ENCODE assay signal across 21 mouse cellular contexts in genomic region chr10:45706849-45707248, GRCm38 (mm10).
DNase-seq lines count a peak whose midpoint lies in the region; ATAC-seq and TF ChIP-seq lines count a peak whose summit lies in the region.
"Had no signal": no experiment of that assay in that cellular context is flagged by ENCODE, and none has a peak within 500 bp of the region (broad histone marks: within the 10 kb centered on the region; RNA-seq: fewer than 3 reads in every experiment).

No protein-coding gene starts in this region.

- H3K27me3 ChIP-seq in lung, embryonic 15.5 days = no peaks in the 10 kb centered on the region
- no peaks in the 10 kb centered on the region for H3K27me3 ChIP-seq in lung, postnatal 0 days (replicated peaks; ENCODE audit: insufficient read depth, low read length)
- H3K27me3 ChIP-seq: embryonic facial prominence, embryonic 13.5 days; embryonic facial prominence, embryonic 15.5 days; forebrain, embryonic 12.5 days had no signal

- no peaks in the 10 kb centered on the region for H3K4me1 ChIP-seq in lung, embryonic 15.5 days
- H3K4me1 ChIP-seq in lung, postnatal 0 days (ENCODE audit: insufficient read depth, low read depth, low read length) = no peaks in the 10 kb centered on the region
- H3K4me1 ChIP-seq: embryonic facial prominence, embryonic 13.5 days; embryonic facial prominence, embryonic 15.5 days; forebrain, embryonic 10.5 days; forebrain, embryonic 12.5 days had no signal

- H3K27ac ChIP-seq in lung, embryonic 15.5 days = no peak overlapping the region
- no peak overlapping the region for H3K27ac ChIP-seq in lung, postnatal 0 days (ENCODE audit: low read length)
- H3K27ac ChIP-seq: embryonic facial prominence, embryonic 13.5 days; embryonic facial prominence, embryonic 15.5 days; forebrain, embryonic 10.5 days; forebrain, embryonic 12.5 days had no signal

- no peak overlapping the region for H3K4me2 ChIP-seq in lung, embryonic 15.5 days
- no peak overlapping the region for H3K4me2 ChIP-seq in lung, postnatal 0 days (replicated peaks; ENCODE audit: low read depth, low read length)
- H3K4me2 ChIP-seq: embryonic facial prominence, embryonic 13.5 days; embryonic facial prominence, embryonic 15.5 days; forebrain, embryonic 12.5 days had no signal

- H3K36me3 ChIP-seq in lung, embryonic 15.5 days = no peaks in the 10 kb centered on the region
- no peaks in the 10 kb centered on the region for H3K36me3 ChIP-seq in lung, postnatal 0 days (ENCODE audit: insufficient read depth, low read length)
- H3K36me3 ChIP-seq: embryonic facial prominence, embryonic 13.5 days; embryonic facial prominence, embryonic 15.5 days had no signal

- WGBS in lung, embryonic 15.5 days = 27% methylated on average over 2 of the region's 2 CpGs
- WGBS in lung, postnatal 0 days = 47% methylated on average over 2 of the region's 2 CpGs

- TF ChIP-seq EP300 in lung, postnatal 0 days (IDR thresholded peaks at IDR 0.05) = no peak

- H3K9me3 ChIP-seq in lung, embryonic 15.5 days = no peaks in the 10 kb centered on the region
- no peaks in the 10 kb centered on the region for H3K9me3 ChIP-seq in lung, postnatal 0 days (ENCODE audit: low read length)
- H3K9me3 ChIP-seq: embryonic facial prominence, embryonic 13.5 days; embryonic facial prominence, embryonic 15.5 days; forebrain, embryonic 10.5 days; forebrain, embryonic 12.5 days had no signal

- DNase-seq in lung, adult 18-20 months = no peak
- peak; percentile 30 for DNase-seq in lung, postnatal 0 days (ENCODE audit: low spot score)
- no peak for DNase-seq in lung, postnatal 10 days
- DNase-seq: adrenal gland, adult 2 months; adrenal gland, postnatal 10 days; adrenal gland, postnatal 25 days; cerebellum, adult 11 months; cerebellum, adult 18-20 months; cerebellum, adult 8-10 months; cerebellum, adult 9-11 months; cerebellum, postnatal 14 days; cerebellum, postnatal 36 days; embryo, embryonic 11 days had no signal

- ATAC-seq in lung, embryonic 15.5 days (ENCODE audit: borderline replicate concordance, extremely low read depth, low FRiP score, low TSS enrichment) = peak; percentile 88
- peak; percentile 41; the same call in 1 of the 2 replicates for ATAC-seq in lung, postnatal 0 days
- ATAC-seq: forebrain, embryonic 14.5 days; forebrain, embryonic 16.5 days had no signal

- no peak for TF ChIP-seq CTCF in lung, postnatal 0 days (IDR thresholded peaks at IDR 0.05)

- no peak overlapping the region for H3K4me3 ChIP-seq in lung, embryonic 15.5 days
- no peak overlapping the region for H3K4me3 ChIP-seq in lung, postnatal 0 days (ENCODE audit: low read depth, low read length)
- H3K4me3 ChIP-seq: embryonic facial prominence, embryonic 13.5 days; embryonic facial prominence, embryonic 15.5 days; erythroblast, embryonic 14.5 days; forebrain, embryonic 10.5 days; forebrain, embryonic 12.5 days had no signal

- H3K9ac ChIP-seq in lung, embryonic 15.5 days = no peak overlapping the region
- H3K9ac ChIP-seq in lung, postnatal 0 days (replicated peaks; ENCODE audit: low read depth) = no peak overlapping the region
- H3K9ac ChIP-seq: embryonic facial prominence, embryonic 13.5 days; embryonic facial prominence, embryonic 15.5 days; forebrain, embryonic 12.5 days had no signal
